Mouse (Mus musculus): Measurements from ENCODE around the gene Fchsd2. TPM values are rescaled to one million over a fixed set of nuclear protein-coding genes. Genes with fewer than 3 reads are reported as not detected.

Gene Fchsd2
- 42.0 and 45.2 TPM in 2 replicates for polyA plus RNA-seq (2015; fragmentation: Nextera tagmentation; extraction: Ambion mirVana)

DNA sequence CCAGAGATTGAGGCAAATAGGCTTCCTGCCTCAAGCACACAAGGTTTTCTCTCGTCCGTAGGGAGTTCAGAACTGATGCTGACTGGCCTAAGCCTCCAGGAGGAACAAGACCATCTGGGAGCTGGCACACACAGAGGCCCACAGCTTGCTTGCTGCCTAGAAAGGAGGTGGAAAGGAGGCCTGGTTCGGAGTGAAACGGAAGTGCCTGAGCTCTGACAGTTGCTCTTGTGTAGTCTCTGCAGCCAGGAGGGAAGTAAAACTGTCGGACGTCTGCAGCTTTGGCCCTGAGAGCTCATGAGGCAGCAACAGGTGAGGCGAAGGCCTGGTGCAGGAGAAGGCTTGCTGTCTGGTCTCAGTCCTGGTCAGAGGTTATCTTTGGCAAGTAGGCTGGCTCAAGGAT lies at the start of gene Fchsd2:
Gene Fchsd2, plus strand, starts transcription at position 246 of the 400 bp plus-strand sequence.
- no peaks in the 10 kb centered on the region for H3K27me3 ChIP-seq (ENCODE audit: control insufficient read depth, insufficient read depth, low read depth, low read length)
- no peak within 1 kb of the TSS for H3K27ac ChIP-seq (ENCODE audit: low read length)
- no peaks in the 10 kb centered on the region for H3K4me1 ChIP-seq (ENCODE audit: control insufficient read depth, insufficient read depth, low read length)
- H3K9ac ChIP-seq (ENCODE audit: low read depth, low read length) = no peak within 1 kb of the TSS
- WGBS = 78% methylated on average over 7 of the region's 7 CpGs
- H3K4me2 ChIP-seq (ENCODE audit: low read length) = no peak within 1 kb of the TSS
- no peak for ATAC-seq
- no peak within 1 kb of the TSS for H3K4me3 ChIP-seq (ENCODE audit: low read depth, low read length)
- no peaks in the 10 kb centered on the region for H3K9me3 ChIP-seq (replicated peaks; ENCODE audit: control insufficient read depth, low read length, poor library complexity, severe bottlenecking)
- no peaks in the 10 kb centered on the region for H3K36me3 ChIP-seq (ENCODE audit: control insufficient read depth, insufficient read depth, low read length)

DNA sequence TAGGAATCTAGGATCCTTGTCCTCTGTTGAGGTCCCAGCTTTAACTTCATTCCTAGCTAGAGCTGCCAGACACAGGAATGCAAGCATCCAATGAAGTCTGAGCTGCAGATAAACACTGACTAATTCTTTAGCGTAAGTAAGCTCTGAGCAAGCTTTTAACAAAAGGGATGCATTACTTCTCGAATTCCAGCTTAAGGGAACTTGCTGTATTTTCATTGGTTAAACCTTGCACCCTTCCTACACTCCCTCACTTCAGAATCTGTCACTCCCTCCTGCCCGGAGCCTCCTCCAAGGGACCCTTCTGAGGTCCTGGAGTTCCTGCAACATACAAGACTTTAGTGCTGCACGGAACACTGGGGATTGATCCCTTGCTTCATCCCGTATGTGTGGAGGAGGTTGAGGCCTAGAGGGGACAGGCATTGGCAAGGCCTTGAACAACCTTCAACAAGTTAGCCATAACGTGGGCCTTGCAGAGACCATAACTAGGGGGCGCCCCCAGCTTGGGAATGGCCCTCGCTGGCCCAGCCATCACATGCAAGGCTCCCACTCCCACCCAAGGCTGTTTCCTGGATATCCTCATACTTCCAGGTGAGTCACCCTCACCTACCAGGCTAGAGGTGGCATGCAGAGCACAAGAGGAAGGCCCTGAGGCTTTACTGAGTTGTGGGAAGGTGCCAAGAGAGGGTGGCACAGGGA lies 48.7 kb upstream of the Fchsd2 start:
- Histone ChIP-seq H3K4me3 (ENCODE audit: low read depth, low read length) (no peak overlapping the region), H3K9me3 (replicated peaks; ENCODE audit: control insufficient read depth, low read length, poor library complexity, severe bottlenecking) (no peaks in the 10 kb centered on the region), H3K9ac (ENCODE audit: low read depth, low read length) (no peak overlapping the region), H3K27me3 (ENCODE audit: control insufficient read depth, insufficient read depth, low read depth, low read length) (no peaks in the 10 kb centered on the region), H3K36me3 (ENCODE audit: control insufficient read depth, insufficient read depth, low read length) (no peaks in the 10 kb centered on the region), H3K27ac (ENCODE audit: low read length) (no peak overlapping the region), H3K4me1 (ENCODE audit: control insufficient read depth, insufficient read depth, low read length) (no peaks in the 10 kb centered on the region), H3K4me2 (ENCODE audit: low read length) (no peak overlapping the region)
- 54% methylated on average over 8 of the region's 8 CpGs for WGBS
- ATAC-seq = no peak

DNA sequence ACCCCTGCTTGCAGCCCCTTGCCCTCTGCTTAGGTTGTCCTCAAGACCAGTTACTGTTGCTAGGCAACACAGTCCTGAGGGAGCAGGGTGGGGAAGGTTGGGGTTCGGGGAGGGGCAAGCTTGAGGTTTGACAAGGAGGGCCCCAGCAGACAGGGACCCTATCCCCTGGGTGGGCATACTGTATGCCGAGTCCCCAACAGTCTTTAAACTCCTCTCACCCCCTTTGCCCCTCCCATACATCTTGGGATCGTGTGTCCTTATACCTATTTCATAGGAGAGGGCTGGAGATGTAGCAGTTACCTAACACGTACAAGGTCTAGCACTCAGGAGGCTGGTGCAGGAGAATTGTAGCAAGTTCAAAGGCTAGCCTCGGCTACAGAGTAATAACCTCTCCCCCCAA lies 44.4 kb upstream of the Fchsd2 start:
- H3K9ac ChIP-seq (ENCODE audit: low read depth, low read length) = no peak overlapping the region
- H3K4me3 ChIP-seq (ENCODE audit: low read depth, low read length) = no peak overlapping the region
- WGBS = 81% methylated on average over 5 of the region's 5 CpGs
- H3K36me3 ChIP-seq (ENCODE audit: control insufficient read depth, insufficient read depth, low read length) = no peaks in the 10 kb centered on the region
- H3K27ac ChIP-seq (ENCODE audit: low read length) = no peak overlapping the region
- no peaks in the 10 kb centered on the region for H3K9me3 ChIP-seq (replicated peaks; ENCODE audit: control insufficient read depth, low read length, poor library complexity, severe bottlenecking)
- no peaks in the 10 kb centered on the region for H3K27me3 ChIP-seq (ENCODE audit: control insufficient read depth, insufficient read depth, low read depth, low read length)
- H3K4me1 ChIP-seq (ENCODE audit: control insufficient read depth, insufficient read depth, low read length) = 0 out of 2 replicates have a peak, but pooled peaks cover 2% of the 10 kb centered on the region
- no peak for ATAC-seq
- H3K4me2 ChIP-seq (ENCODE audit: low read length) = no peak overlapping the region

DNA sequence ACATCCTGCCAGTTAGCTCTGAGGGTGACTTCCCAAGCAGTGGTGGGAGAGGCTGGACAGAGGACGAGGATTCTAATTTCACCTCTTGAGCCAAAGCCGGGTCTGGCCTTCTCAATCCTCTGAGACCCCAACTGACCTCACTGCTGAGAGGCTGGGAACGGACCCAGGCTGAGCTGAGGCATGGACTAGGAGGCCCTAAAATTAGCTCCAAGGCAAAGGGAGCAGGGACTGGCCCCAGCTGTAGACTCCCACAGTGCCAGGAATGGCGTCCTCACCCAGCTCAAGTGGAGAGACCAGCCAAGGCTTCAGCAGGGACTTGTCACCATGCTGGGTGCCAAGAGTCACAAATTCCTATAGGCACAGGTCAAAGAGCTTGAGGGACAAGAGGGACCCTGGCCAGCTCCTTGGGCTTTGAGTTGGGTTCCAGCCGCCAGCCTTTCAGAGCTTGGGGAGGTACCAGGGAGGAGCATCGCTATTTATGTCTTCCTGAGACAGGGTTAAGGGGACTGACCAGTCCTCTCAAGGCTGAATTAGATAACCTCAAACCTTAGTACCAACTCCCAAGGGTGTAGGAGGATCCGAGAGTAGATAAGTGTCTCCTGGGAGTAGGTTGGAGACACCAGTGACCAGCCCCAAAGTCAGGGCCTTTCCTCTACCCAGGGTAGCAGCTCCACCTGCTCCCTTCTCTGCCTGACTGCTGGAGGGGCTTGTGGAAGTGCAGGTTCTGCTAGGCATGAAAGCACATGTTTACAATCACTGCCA lies 43.2 kb upstream of the Fchsd2 start:
- ATAC-seq = no peak
- no peak overlapping the region for H3K4me2 ChIP-seq (ENCODE audit: low read length)
- no peak overlapping the region for H3K4me3 ChIP-seq (ENCODE audit: low read depth, low read length)
- no peaks in the 10 kb centered on the region for H3K36me3 ChIP-seq (ENCODE audit: control insufficient read depth, insufficient read depth, low read length)
- H3K9me3 ChIP-seq (replicated peaks; ENCODE audit: control insufficient read depth, low read length, poor library complexity, severe bottlenecking) = no peaks in the 10 kb centered on the region
- no peaks in the 10 kb centered on the region for H3K27me3 ChIP-seq (ENCODE audit: control insufficient read depth, insufficient read depth, low read depth, low read length)
- 83% methylated on average over 7 of the region's 7 CpGs for WGBS
- H3K27ac ChIP-seq (ENCODE audit: low read length) = no peak overlapping the region
- H3K9ac ChIP-seq (ENCODE audit: low read depth, low read length) = no peak overlapping the region
- 0 out of 2 replicates have a peak, but pooled peaks cover 2% of the 10 kb centered on the region for H3K4me1 ChIP-seq (ENCODE audit: control insufficient read depth, insufficient read depth, low read length)

DNA sequence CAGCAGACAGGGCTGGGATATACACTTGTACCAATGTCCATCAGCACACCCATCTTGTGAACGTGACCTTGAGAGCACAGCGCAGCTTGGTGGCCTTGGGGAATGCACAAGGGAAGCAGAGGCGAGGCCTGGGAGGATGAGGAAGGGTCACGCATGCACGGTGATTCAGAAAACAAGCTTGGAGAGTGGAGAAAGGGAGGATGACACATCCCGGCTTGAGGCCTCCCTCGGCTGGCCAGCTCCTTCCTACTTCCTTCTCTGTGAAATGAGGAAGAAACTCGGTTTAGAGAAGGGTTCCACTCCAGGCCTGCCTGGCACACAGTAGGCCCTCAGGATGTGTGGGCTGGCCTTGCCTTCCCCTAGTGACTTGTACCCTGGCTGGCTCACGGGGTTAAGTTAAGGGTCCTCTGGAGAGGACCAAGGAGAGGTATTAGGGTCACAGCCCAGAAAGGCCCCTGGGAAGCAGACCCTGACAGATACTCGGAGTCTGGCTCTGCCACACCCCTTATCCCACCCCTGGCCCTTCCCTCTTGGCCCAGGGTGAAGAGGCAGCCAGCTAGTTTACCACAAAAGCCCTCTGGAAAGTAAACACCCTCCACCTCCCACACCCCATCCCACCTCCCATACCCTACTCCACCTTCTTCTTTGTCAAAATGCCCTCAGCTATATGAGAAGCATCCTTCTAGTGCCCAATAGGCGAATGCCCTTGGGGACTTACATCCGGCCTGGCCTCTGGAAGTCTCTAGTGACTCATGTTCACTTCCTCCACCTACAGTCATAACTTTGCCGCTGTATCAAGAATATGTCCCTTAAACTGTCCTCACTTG lies 41.7 kb upstream of the Fchsd2 start:
- no peak overlapping the region for H3K9ac ChIP-seq (ENCODE audit: low read depth, low read length)
- ATAC-seq = peak; percentile 33
- H3K4me1 ChIP-seq (ENCODE audit: control insufficient read depth, insufficient read depth, low read length) = 0 out of 2 replicates have a peak, but pooled peaks cover 2% of the 10 kb centered on the region
- no peak overlapping the region for H3K4me2 ChIP-seq (ENCODE audit: low read length)
- H3K27ac ChIP-seq (ENCODE audit: low read length) = no peak overlapping the region
- no peaks in the 10 kb centered on the region for H3K36me3 ChIP-seq (ENCODE audit: control insufficient read depth, insufficient read depth, low read length)
- WGBS = 71% methylated on average over 13 of the region's 13 CpGs
- no peaks in the 10 kb centered on the region for H3K9me3 ChIP-seq (replicated peaks; ENCODE audit: control insufficient read depth, low read length, poor library complexity, severe bottlenecking)
- H3K4me3 ChIP-seq (ENCODE audit: low read depth, low read length) = no peak overlapping the region
- no peaks in the 10 kb centered on the region for H3K27me3 ChIP-seq (ENCODE audit: control insufficient read depth, insufficient read depth, low read depth, low read length)

DNA sequence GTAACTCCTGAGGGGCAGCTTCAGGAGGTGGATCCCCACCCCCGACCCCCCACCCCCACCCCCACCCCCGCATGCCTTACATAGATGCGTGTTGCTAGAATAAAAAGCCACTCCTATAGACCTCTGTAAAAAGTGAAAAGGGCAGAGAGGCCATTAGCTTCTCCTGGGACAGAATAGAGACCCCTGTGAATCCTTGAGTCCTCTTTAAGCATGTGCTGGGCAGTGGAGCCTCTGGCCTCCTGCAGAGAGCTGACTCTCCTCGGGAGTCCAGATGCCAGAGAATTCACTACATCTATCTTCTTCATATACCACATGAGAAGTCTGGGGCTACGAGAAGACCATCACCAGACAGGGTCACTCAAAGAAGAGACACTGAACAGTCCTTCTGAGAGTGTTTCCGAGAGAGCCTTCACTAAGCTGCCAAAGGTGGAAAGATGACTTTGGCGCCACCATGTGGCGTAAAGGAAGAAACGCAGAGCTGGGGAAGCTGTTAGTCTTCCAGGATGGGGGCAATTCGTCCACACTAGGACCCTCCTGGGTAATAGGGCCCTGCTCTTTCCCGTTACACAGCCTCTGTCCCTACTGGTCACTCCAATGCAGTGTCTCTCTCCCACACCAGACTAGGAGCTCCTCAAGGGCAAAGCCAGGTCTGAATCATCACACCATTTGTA lies 41.0 kb upstream of the Fchsd2 start:
- Histone ChIP-seq H3K36me3 (ENCODE audit: control insufficient read depth, insufficient read depth, low read length) (no peaks in the 10 kb centered on the region), H3K4me1 (ENCODE audit: control insufficient read depth, insufficient read depth, low read length) (0 out of 2 replicates have a peak, but pooled peaks cover 2% of the 10 kb centered on the region), H3K27me3 (ENCODE audit: control insufficient read depth, insufficient read depth, low read depth, low read length) (no peaks in the 10 kb centered on the region), H3K9ac (ENCODE audit: low read depth, low read length) (no peak overlapping the region), H3K9me3 (replicated peaks; ENCODE audit: control insufficient read depth, low read length, poor library complexity, severe bottlenecking) (no peaks in the 10 kb centered on the region), H3K4me2 (ENCODE audit: low read length) (no peak overlapping the region), H3K4me3 (ENCODE audit: low read depth, low read length) (no peak overlapping the region), H3K27ac (ENCODE audit: low read length) (no peak overlapping the region)
- WGBS = 19% methylated on average over 11 of the region's 11 CpGs
- peak; percentile 69 for ATAC-seq

DNA sequence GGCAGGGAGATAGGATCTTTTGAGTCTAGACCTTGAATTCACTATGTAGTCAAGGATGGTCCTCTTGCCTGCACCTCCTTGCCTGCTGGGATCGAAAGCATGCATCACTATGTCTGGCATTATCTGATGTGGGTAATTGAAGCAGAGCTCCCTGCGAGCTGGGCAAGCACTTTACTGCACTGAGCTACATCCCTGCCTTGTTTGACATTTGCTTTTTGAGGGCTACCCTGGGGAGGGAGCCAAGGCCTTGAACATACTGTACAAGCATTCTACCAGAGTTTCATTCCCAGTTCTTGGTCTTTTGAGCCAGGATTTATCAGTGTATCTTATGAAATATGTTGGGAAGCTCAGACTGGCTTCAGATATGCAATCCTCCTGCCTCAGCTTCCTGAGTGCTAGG lies 39.5 kb upstream of the Fchsd2 start:
- Histone ChIP-seq H3K27ac (ENCODE audit: low read length) (no peak overlapping the region), H3K4me2 (ENCODE audit: low read length) (no peak overlapping the region), H3K4me1 (ENCODE audit: control insufficient read depth, insufficient read depth, low read length) (peaks cover 2% of the 10 kb centered on the region; the same call in 1 of the 2 replicates), H3K9me3 (replicated peaks; ENCODE audit: control insufficient read depth, low read length, poor library complexity, severe bottlenecking) (no peaks in the 10 kb centered on the region), H3K27me3 (ENCODE audit: control insufficient read depth, insufficient read depth, low read depth, low read length) (no peaks in the 10 kb centered on the region), H3K4me3 (ENCODE audit: low read depth, low read length) (no peak overlapping the region), H3K36me3 (ENCODE audit: control insufficient read depth, insufficient read depth, low read length) (no peaks in the 10 kb centered on the region), H3K9ac (ENCODE audit: low read depth, low read length) (no peak overlapping the region)
- WGBS = 72% methylated on average over 2 of the region's 2 CpGs
- ATAC-seq = no peak

DNA sequence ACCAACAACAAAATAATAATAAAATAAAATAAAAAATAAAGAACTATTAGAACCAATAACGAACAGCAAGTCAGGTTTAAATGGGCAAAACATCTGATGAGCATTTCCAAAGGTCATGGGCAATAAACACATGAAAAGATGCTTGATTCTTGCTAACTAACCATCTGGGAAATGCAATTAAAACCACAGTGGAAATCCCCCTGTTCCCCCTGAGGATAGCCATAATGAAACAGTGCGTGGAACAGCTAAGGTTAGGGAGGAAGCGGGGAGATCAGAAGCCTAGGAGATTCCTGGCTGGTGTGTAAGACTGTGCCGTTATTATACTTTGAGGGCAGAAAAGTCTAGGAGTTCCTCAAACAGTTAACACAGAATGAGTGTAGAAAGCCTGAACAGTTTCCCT lies 35.4 kb upstream of the Fchsd2 start:
- H3K9ac ChIP-seq (ENCODE audit: low read depth, low read length) = no peak overlapping the region
- H3K4me2 ChIP-seq (ENCODE audit: low read length) = no peak overlapping the region
- H3K36me3 ChIP-seq (ENCODE audit: control insufficient read depth, insufficient read depth, low read length) = no peaks in the 10 kb centered on the region
- H3K4me3 ChIP-seq (ENCODE audit: low read depth, low read length) = no peak overlapping the region
- 46% methylated on average over 4 of the region's 4 CpGs for WGBS
- H3K27me3 ChIP-seq (ENCODE audit: control insufficient read depth, insufficient read depth, low read depth, low read length) = no peaks in the 10 kb centered on the region; the same call in 1 of the 2 replicates
- no peak for ATAC-seq
- H3K9me3 ChIP-seq (replicated peaks; ENCODE audit: control insufficient read depth, low read length, poor library complexity, severe bottlenecking) = no peaks in the 10 kb centered on the region
- no peak overlapping the region for H3K27ac ChIP-seq (ENCODE audit: low read length)
- no peaks in the 10 kb centered on the region; the same call in none of the 2 replicates for H3K4me1 ChIP-seq (ENCODE audit: control insufficient read depth, insufficient read depth, low read length)
